ENCODE assay signal across 9 mouse cellular contexts in genomic region chr10:82863106-82863680, GRCm38 (mm10). TPM values are rescaled to one million over a fixed set of nuclear protein-coding genes. Genes with fewer than 3 reads are reported as not detected.
DNase-seq lines count a peak whose midpoint lies in the region; ATAC-seq and TF ChIP-seq lines count a peak whose summit lies in the region.
"Had no signal": no experiment of that assay in that cellular context is flagged by ENCODE, and none has a peak within 500 bp of the region (broad histone marks: within the 10 kb centered on the region; RNA-seq: fewer than 3 reads in every experiment).

No protein-coding gene starts in this region.

- WGBS in kidney, adult 2 months, result 55% methylated on average over 5 of the region's 5 CpGs
- WGBS in hindbrain, embryonic 12.5 days, result 88% methylated on average over 5 of the region's 5 CpGs

- H3K27me3 ChIP-seq in kidney, adult 2 months (replicated peaks; ENCODE audit: control insufficient read depth, insufficient read depth, low read length), result no peaks in the 10 kb centered on the region
- no peaks in the 10 kb centered on the region for H3K27me3 ChIP-seq in Patski
- no peaks in the 10 kb centered on the region for H3K27me3 ChIP-seq in hindbrain, embryonic 12.5 days
- H3K27me3 ChIP-seq: stomach, embryonic 15.5 days had no signal

- peaks cover 14% of the 10 kb centered on the region; the same call in 1 of the 2 replicates for H3K4me1 ChIP-seq in kidney, adult 2 months (ENCODE audit: control insufficient read depth, insufficient read depth, low read length)
- peaks cover 34% of the 10 kb centered on the region for H3K4me1 ChIP-seq in hindbrain, embryonic 12.5 days

- peak; percentile 32 for DNase-seq in kidney, adult 2 months
- DNase-seq in kidney, adult 11 months, result no peak
- DNase-seq in 3T3-L1 (ENCODE audit: low read depth, low spot score), result peak; percentile 84
- DNase-seq in Patski (ENCODE audit: low read depth, low spot score), result peak; percentile 75
- DNase-seq in layer of hippocampus, adult 18-20 months (ENCODE audit: low spot score in 2 of 2), result no peak
- DNase-seq in urinary bladder, postnatal 10 days (ENCODE audit: low spot score), result no peak
- no peak for DNase-seq in frontal cortex, postnatal 10 days (ENCODE audit: low spot score in 2 of 2)

- no peak overlapping the region for H3K27ac ChIP-seq in kidney, adult 2 months (ENCODE audit: insufficient read depth, low read depth, low read length)
- H3K27ac ChIP-seq in hindbrain, embryonic 12.5 days, result no peak overlapping the region
- H3K27ac ChIP-seq: stomach, embryonic 15.5 days had no signal

- no peak for TF ChIP-seq CTCF in kidney, adult 2 months (conservative IDR thresholded peaks at IDR 0.05; ENCODE audit: insufficient read depth, insufficient read length, low read depth, low read length)
- no peak for TF ChIP-seq CTCF in Patski (IDR thresholded peaks at IDR 0.05)

- in situ Hi-C loops in Patski (cut with MboI; ENCODE audit: low pct_unique_long_range_greater_than_20kb), result no loop called here

- no peaks in the 10 kb centered on the region for H3K36me3 ChIP-seq in kidney, adult 2 months (ENCODE audit: control insufficient read depth, insufficient read depth, low read length)
- H3K36me3 ChIP-seq in hindbrain, embryonic 12.5 days, result peaks cover 24% of the 10 kb centered on the region

- TF ChIP-seq POLR2A in kidney, adult 2 months (IDR thresholded peaks at IDR 0.05; ENCODE audit: low read depth, low read length), result no peak

- 0 out of 2 replicates have a peak overlapping the region, but pooled peaks have one; percentile 0 for H3K4me2 ChIP-seq in hindbrain, embryonic 12.5 days (replicated peaks)
- H3K4me2 ChIP-seq: stomach, embryonic 15.5 days had no signal

- POLR2A ChIA-PET in Patski (lab: Charles Lee), result interaction anchor here (1.0 to 2.1 kb wide), 2 partner anchors 19 to 50 kb away, joined by 5 to 15 read pairs; no protein-coding TSS in a partner anchor

- CTCF ChIA-PET in Patski (lab: Charles Lee), result interaction anchor here (0.8 to 1.7 kb wide), 4 partner anchors 10 to 38 kb away, joined by 3 to 6 read pairs (median 4); no protein-coding TSS in a partner anchor

- H3K9ac ChIP-seq in hindbrain, embryonic 12.5 days, result 0 out of 2 replicates have a peak overlapping the region, but pooled peaks have one; percentile 2
- H3K9ac ChIP-seq: stomach, embryonic 15.5 days had no signal

- ATAC-seq in Patski, result no peak
- no peak for ATAC-seq in hindbrain, embryonic 12.5 days (ENCODE audit: low FRiP score)

- no peak overlapping the region for H3K4me3 ChIP-seq in kidney, adult 2 months (ENCODE audit: insufficient read depth, low read depth, low read length)
- no peak overlapping the region for H3K4me3 ChIP-seq in hindbrain, embryonic 12.5 days
- H3K4me3 ChIP-seq: stomach, embryonic 15.5 days had no signal

- no peaks in the 10 kb centered on the region for H3K9me3 ChIP-seq in hindbrain, embryonic 12.5 days (replicated peaks)
- H3K9me3 ChIP-seq: stomach, embryonic 15.5 days had no signal

RNA-seq across cellular contexts. Expression of gene Eid3, which starts 3.2 kb away (rescaled TPM):
- polyA plus RNA-seq in kidney, adult 2 months (2012; rRNA removed), result 0.09 and 0.24 TPM in 2 replicates
- 0.90 TPM for polyA plus RNA-seq in Patski (2021)
- polyA plus RNA-seq in hindbrain, embryonic 12.5 days (2016; fragmentation: Nextera tagmentation; extraction: Ambion mirVana), result 0.53 and 0.59 TPM in 2 replicates
- total RNA-seq in layer of hippocampus, adult 18-20 months (2021), result 1 to 10 TPM in 1 of 2 experiments, under 1 TPM in 1; 0.84 to 1.6 TPM

RNA-seq across cellular contexts. Expression of gene Txnrd1, which starts 29.4 kb away (rescaled TPM):
- polyA plus RNA-seq in kidney, adult 2 months (2012; rRNA removed), result 58.0 and 62.1 TPM in 2 replicates
- polyA plus RNA-seq in Patski (2021), result 124 TPM
- polyA plus RNA-seq in hindbrain, embryonic 12.5 days (2016; fragmentation: Nextera tagmentation; extraction: Ambion mirVana), result 155 TPM in 2 replicates
- total RNA-seq in layer of hippocampus, adult 18-20 months (2021), result 10 to 100 TPM; 47.7 to 56.7 TPM

Comparison
In these comparisons a context has a peak if more than half of its experiments do, and no peak if none do; other contexts are left out.
1. DNase-seq: peak in kidney, adult 2 months (single experiment), 3T3-L1 (single experiment) and Patski (single experiment); none in kidney, adult 11 months (single experiment), layer of hippocampus, adult 18-20 months (0 of 2), urinary bladder, postnatal 10 days (single experiment) and frontal cortex, postnatal 10 days (0 of 2).